Mouse (Mus musculus) ovary, postnatal 14 days (tissue): ENCODE measurements around the gene Ccdc155.
A peak's percentile ranks its signal among the peaks of the same experiment; 100 is the strongest.
"Not testable (repeated sequence)": the region's sequence is repeated elsewhere in the genome, so short reads cannot be mapped to it uniquely, and the experiment has no call there.

Experiments used
- DNase-seq: peaks from one replicate; pipeline ENCODE4 v3.0.0; 2022; ENCODE audit warnings: low spot score

Gene Ccdc155

GRCm38 (mm10) chr7:45163735-45164490, 40.8 kb downstream of the Ccdc155 start, which contains the start of gene Slc17a7:
Gene Slc17a7, plus strand, starts transcription at chr7:45163949.
- no peak for DNase-seq

GRCm38 (mm10) chr7:45162996-45163615, 41.6 kb downstream of the Ccdc155 start:
- DNase-seq: no peak

DNA sequence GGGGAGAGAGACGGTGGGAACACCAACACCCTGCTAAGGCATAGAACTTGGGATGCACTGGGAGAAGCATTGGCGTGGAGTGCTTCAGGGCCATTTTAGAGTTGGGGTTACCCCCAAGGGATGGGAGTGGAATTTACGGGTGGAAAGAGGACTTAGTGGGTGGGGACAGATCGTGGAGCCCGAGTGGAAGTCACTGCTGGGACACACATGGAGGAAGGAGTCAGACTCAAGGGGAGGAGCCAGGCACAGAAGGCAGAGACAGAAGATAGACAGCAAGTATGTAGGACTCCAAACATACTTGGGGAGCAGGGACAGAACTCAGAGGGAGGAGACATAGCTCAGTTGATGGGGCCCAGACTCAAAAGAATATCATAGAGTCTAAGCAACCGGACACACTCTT, 42.1 kb downstream of the Ccdc155 start:
- DNase-seq: no peak

DNA sequence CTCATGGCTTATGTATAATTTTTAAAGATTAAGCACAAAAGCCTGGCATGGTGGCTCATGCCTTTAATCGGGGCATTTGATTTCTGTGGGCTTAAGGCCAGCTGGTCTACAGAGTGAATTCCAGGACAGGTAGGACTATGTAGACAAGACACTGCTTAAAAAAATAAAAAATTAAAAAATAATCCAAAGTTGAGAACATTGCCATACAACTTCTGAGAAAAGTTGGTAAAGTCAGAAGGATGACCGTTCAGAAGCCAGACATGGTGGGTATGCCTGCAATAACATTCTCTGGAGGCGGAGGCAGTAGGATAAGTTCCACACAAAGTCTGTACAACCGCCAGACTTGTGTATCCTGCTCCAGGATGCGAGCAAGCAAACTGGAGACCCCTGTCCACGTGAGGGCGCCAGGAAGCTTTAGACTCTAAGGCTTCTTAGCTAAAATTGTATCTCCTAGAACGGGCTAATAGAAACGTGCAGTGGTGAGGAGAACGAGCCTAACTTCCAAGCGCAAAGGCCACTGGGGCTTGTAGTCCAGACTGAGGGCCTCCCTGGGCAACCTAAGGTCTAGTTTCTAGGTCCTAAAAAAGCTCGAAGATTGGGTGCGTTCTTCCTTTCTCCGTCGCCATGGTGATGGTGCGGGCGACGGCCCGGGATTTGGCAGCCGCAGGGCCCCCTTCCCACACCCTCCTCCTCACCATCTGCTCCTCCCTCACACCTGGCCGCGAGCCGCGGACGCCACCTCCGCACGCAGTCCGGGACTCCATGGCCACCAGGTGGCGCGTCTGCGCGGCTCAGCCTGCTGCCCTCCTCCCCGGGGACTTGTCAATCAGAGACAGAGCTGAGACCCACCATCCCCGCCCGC, 42.8 kb downstream of the Ccdc155 start:
- peak; percentile 88 for DNase-seq

GRCm38 (mm10) chr7:45160866-45161265, 43.8 kb downstream of the Ccdc155 start:
- no peak for DNase-seq

- DNase-seq: no peak
Measured at GRCm38 (mm10) chr7:45160316-45160800, 44.3 kb downstream of the Ccdc155 start.

GRCm38 (mm10) chr7:45158991-45159390, 45.7 kb downstream of the Ccdc155 start:
- no peak for DNase-seq

DNA sequence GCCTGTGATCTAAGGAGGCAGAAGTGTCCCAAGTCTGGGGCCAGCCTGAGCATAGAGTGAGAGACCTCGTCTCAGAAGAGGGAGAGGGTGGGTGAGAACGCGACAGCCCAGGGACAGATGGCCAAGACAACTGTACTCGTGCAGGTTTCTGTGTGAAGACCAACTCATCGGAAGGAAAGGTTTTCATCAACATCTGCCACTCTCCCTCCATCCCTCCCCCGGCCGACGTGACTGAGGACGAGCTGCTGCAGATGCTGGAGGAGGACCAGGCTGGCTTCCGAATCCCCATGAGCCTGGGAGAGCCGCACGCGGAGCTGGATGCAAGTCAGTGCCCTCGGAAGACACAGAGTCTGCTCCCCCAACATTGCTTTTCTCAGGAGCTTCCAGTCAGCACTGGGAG, 47.2 kb downstream of the Ccdc155 start:
- DNase-seq: no peak

GRCm38 (mm10) chr7:45156206-45156605, 48.5 kb downstream of the Ccdc155 start:
- DNase-seq: no peak

DNA sequence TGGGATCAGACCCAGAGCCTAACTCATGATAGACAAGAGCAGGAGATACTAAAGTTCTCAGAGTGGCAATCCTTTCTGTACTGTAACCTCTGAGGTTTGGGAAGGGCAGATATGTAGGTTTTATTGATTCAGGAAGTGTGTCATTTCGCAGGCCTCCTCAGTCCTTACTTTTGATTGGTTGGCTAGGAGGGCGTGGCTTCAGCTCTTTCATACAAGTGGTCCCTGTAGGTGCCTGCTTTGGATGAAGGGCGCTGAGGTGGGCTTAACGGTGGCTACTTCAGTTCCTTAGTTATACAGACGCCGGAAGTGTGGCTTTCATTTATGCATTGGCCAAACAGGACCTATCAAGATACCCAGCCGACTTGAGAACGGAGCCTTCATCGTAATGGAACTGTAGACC, 49.1 kb downstream of the Ccdc155 start:
- no peak for DNase-seq

DNA sequence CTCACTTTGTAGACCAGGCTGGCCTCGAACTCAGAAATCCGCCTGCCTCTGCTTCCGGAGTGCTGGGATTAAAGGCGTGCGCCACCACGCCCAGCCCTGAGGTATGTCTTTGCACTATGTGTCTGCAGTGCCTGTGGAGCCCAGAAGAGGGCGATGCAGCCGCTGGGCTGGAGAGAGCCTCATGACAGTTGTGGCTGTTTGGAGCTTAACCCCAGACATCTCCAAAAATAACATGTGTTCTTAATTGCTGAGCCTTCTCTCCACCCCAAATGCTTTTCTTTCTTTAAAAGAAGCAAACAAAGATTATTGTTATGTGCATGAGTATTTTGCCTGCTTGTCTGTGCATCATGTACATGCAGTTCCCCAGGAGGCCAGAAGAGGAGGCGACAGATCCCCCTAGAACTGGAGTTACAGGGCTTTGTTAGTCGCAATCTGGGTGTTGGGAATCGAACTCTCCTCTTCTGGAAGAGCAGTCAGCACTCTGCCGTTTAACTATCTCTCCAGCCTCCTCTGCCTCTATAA, 49.6 kb downstream of the Ccdc155 start:
- peak; percentile 52 for DNase-seq

GRCm38 (mm10) chr7:45154096-45154992, 50.3 kb downstream of the Ccdc155 start, which contains the start of the genes Pih1d1 and Aldh16a1:
Gene Pih1d1, plus strand, starts transcription at chr7:45154303.
Gene Aldh16a1, minus strand, starts transcription at chr7:45154584.
- peak; percentile 95 for DNase-seq

- no peak for DNase-seq
Measured at GRCm38 (mm10) chr7:45153586-45153985, 51.1 kb downstream of the Ccdc155 start.

DNA sequence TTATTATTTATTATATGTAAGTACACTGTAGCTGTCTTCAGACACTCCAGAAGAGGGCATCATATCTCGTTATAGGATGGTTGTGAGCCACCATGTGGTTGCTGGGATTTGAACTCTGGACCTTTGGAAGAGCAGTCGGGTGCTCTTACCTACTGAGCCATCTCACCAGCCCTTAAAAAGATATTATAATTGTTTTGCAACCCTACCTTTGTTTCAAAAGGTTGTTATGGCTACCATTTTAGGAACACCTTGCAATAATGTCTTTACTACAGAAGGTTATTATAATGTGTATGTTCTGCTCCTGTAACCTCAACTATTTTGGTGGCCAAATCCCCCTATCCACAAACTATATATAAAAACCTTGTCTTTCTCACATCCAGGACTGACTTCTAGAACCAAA, 51.6 kb downstream of the Ccdc155 start:
- not testable (repeated sequence) for DNase-seq

DNA sequence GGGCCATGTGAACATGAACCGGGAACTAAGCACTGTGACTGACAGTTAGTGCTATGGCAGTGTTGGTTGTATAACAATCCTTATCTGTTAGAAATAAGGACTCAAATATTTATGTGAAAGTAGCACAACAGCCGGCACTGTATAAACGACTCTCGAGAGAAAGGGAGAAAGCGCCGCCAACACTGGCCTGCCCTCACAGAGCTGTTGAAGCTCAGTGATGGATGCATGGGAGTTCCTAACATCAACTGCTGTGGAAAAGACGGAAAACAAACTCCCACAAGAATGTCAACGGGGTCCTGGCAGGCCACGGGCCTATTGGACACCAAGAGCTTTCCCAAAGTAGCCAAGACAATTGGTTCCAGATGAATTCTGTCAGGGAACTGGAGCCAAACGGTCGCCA, 53.4 kb downstream of the Ccdc155 start:
- peak; percentile 56 for DNase-seq

GRCm38 (mm10) chr7:45150321-45150720, 54.4 kb downstream of the Ccdc155 start:
- DNase-seq: no peak

DNA sequence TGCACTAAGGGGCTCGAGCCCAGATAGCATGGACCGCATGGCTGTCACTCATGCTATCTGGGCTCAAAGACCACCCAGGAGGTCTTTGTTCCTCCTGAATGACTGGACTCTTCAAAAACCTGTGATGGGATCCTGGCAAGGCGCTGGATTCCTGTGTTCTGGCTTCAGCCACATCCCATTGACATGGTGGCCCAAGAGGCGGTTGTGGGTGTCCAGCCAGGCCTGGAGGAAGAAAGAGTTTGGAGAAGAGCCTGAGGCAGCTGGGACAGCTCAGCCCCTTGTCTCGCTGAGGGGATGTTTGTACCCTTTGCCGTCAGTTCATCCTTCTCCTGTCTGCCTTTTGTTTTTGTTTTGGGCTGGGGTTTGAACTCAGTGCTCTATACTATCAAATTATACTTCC, 55.1 kb downstream of the Ccdc155 start:
- DNase-seq: no peak

GRCm38 (mm10) chr7:45148534-45149098, 56.1 kb downstream of the Ccdc155 start:
- DNase-seq: no peak

- no peak for DNase-seq
Measured at GRCm38 (mm10) chr7:45147899-45148298, 56.8 kb downstream of the Ccdc155 start.

GRCm38 (mm10) chr7:45147267-45147666, 57.4 kb downstream of the Ccdc155 start:
- no peak for DNase-seq

- no peak for DNase-seq
Measured at GRCm38 (mm10) chr7:45145460-45145859, 59.2 kb downstream of the Ccdc155 start.
